Mouse (Mus musculus): ENCODE results near the gene Tmem87a. TPM values are rescaled to one million over a fixed set of nuclear protein-coding genes. Genes with fewer than 3 reads are reported as not detected.

Gene Tmem87a
- polyA plus RNA-seq (2015; fragmentation: Nextera tagmentation; extraction: Ambion mirVana): 6.3 and 7.2 TPM in 2 replicates

DNA sequence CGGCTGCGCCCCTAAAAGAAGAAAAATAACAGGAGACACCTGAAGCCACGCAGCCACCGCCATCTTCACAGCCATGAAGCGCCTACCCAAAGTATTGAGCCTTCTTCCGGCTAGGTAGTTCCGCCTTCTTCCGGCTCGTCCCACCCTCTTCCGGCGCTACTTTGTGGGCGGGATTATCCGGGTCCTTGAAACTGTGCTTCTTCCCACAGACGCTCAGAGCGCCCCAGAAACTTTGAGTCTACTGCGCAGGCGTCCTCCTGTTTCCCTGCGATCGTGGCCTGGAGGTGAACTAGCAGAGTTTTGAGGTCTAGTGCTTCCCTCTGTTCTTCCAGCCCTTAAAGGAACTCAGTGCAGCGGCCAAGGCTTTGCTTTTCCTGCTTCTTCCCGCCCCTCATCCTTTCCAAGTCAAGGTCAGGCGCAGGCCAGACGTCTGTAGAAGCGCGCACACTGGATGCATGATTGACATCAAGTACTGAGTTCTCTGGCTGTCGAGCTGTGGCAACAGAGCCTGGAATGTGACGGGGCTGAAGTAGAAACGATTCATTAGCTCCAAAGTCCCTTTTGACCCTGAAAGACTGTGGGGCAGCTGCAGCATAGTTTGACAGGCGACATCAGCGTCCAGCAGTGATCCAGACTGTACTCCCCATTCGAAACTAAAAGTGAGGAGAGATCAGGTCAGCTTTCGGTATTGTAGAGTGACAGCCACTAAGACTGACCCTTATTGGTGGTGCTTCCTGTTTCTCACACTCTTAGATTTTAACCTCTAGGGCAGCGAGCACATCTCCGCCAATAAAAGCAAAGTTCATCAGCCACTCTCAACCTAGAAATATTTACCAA lies at the start of gene Tmem87a:
TSS of gene Tmem87a (minus strand) at position 128 of the 837 bp plus-strand sequence.
- Histone ChIP-seq H3K4me1 (ENCODE audit: control insufficient read depth, insufficient read depth, low read depth, low read length) (peaks cover 16% of the 10 kb centered on the region), H3K9me3 (ENCODE audit: control insufficient read depth, low read length) (no peaks in the 10 kb centered on the region), H3K27me3 (replicated peaks; ENCODE audit: control insufficient read depth, insufficient read depth, low read length) (no peaks in the 10 kb centered on the region), H3K27ac (ENCODE audit: low read depth, low read length) (peak within 1 kb of the TSS; percentile 82), H3K4me2 (ENCODE audit: low read length) (peak within 1 kb of the TSS; percentile 66), H3K36me3 (ENCODE audit: control insufficient read depth, insufficient read depth, low read length) (no peaks in the 10 kb centered on the region), H3K9ac (ENCODE audit: low read depth, low read length) (peak within 1 kb of the TSS; percentile 79), H3K4me3 (ENCODE audit: low read length) (peak within 1 kb of the TSS; percentile 85)
- peak; percentile 100 for ATAC-seq
- WGBS: 1% methylated on average over 34 of the region's 34 CpGs

DNA sequence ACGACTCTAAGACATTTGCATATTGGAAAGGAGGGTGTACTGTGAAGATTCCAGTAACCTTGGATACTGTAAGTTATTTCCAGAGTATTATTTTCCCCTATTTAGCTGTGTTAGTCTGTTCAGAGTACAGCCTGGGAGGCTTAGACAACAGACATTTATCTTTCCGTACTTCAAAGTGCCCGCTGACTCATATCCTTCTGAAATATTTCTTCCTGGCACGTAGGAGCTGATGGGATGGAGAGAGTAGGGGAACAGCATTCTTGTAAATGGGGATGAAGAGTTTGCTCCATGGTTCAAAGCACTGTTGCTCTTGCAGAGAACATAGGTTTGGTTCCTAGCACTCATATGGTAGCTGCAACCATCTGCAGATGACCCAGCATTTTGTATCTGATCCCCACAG lies 48.7 kb upstream of the Tmem87a start:
- WGBS: 77% methylated on average over 4 of the region's 4 CpGs
- Histone ChIP-seq H3K27ac (ENCODE audit: low read depth, low read length) (no peak overlapping the region), H3K36me3 (ENCODE audit: control insufficient read depth, insufficient read depth, low read length) (no peaks in the 10 kb centered on the region), H3K9me3 (ENCODE audit: control insufficient read depth, low read length) (no peaks in the 10 kb centered on the region), H3K4me3 (ENCODE audit: low read length) (no peak overlapping the region), H3K27me3 (replicated peaks; ENCODE audit: control insufficient read depth, insufficient read depth, low read length) (no peaks in the 10 kb centered on the region), H3K4me1 (ENCODE audit: control insufficient read depth, insufficient read depth, low read depth, low read length) (no peaks in the 10 kb centered on the region), H3K9ac (ENCODE audit: low read depth, low read length) (no peak overlapping the region), H3K4me2 (ENCODE audit: low read length) (no peak overlapping the region)
- ATAC-seq: no peak

DNA sequence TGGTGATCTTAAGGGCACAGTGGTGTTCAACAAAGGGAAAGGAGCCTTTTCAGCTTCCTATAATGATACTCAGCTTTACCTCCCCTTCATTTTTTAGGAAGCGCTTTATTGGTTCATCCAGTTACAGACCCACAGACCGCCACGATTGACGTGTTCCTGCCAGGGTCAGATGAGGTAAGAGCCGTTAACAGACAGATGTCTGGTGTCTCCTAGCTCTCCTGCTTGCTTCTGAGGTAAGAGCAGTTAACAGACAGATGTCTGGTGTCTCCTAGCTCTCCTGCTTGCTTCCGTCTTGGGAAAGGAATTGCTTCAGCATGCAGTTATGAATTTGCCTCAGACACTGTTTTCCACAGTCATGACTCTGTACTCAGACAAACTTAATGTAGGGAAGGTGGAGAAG lies 46.8 kb upstream of the Tmem87a start:
- WGBS: 73% methylated on average over 6 of the region's 6 CpGs

DNA sequence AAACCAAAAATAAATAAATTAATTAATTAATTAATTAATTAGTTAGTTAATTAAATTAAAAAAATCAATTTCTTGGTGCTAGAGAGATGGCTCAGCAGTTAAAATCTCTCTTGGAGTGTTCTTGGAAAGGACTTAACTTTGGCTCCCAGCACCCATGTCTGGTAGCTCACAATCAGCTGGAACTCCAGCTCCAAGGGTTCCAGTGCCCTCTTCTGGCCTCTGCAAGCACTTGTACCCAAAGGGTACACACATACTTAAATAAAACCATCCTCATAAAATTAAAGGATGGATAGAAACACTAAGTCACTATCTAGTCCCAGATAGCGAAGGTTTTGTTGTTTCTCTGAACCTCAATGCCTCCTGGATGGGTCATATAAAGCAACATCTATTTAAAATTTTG lies 43.4 kb upstream of the Tmem87a start:
- no peak overlapping the region for H3K9ac ChIP-seq (ENCODE audit: low read depth, low read length)
- no peak overlapping the region for H3K4me3 ChIP-seq (ENCODE audit: low read length)
- no peak for ATAC-seq
- H3K27ac ChIP-seq (ENCODE audit: low read depth, low read length): no peak overlapping the region
- 90% methylated on average over 1 of the region's 1 CpGs for WGBS
- H3K4me2 ChIP-seq (ENCODE audit: low read length): no peak overlapping the region
- H3K9me3 ChIP-seq (ENCODE audit: control insufficient read depth, low read length): no peaks in the 10 kb centered on the region
- no peaks in the 10 kb centered on the region for H3K36me3 ChIP-seq (ENCODE audit: control insufficient read depth, insufficient read depth, low read length)
- no peaks in the 10 kb centered on the region for H3K27me3 ChIP-seq (replicated peaks; ENCODE audit: control insufficient read depth, insufficient read depth, low read length)
- H3K4me1 ChIP-seq (ENCODE audit: control insufficient read depth, insufficient read depth, low read depth, low read length): no peaks in the 10 kb centered on the region

More for the DNA sequence above, 46.8 kb upstream of the Tmem87a start:
- H3K36me3 ChIP-seq (ENCODE audit: control insufficient read depth, insufficient read depth, low read length): no peaks in the 10 kb centered on the region
- no peak overlapping the region for H3K4me3 ChIP-seq (ENCODE audit: low read length)
- H3K27ac ChIP-seq (ENCODE audit: low read depth, low read length): no peak overlapping the region
- no peak overlapping the region for H3K9ac ChIP-seq (ENCODE audit: low read depth, low read length)
- H3K27me3 ChIP-seq (replicated peaks; ENCODE audit: control insufficient read depth, insufficient read depth, low read length): no peaks in the 10 kb centered on the region
- no peak for ATAC-seq
- H3K4me2 ChIP-seq (ENCODE audit: low read length): no peak overlapping the region
- no peaks in the 10 kb centered on the region for H3K9me3 ChIP-seq (ENCODE audit: control insufficient read depth, low read length)
- no peaks in the 10 kb centered on the region for H3K4me1 ChIP-seq (ENCODE audit: control insufficient read depth, insufficient read depth, low read depth, low read length)

DNA sequence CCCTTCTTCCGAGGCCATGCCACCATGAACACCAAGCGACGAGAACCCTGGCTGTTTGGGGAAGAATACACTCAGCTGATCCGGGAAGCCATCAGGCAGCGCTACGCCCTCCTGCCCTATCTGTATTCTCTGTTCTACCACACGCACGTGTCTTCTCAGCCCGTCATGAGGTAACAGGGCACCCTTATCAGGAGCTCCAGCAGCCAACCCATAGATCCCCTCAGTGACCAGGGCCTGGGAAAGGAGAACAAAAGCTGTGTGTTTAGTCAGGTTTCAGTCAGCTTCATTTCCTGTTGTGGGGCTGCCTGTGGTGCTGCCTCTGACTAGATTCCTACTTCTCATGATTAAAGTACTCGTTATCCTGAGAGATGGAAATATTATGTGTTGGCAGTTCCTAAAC lies 42.5 kb upstream of the Tmem87a start:
- H3K9ac ChIP-seq (ENCODE audit: low read depth, low read length): no peak overlapping the region
- ATAC-seq: no peak
- WGBS: 79% methylated on average over 10 of the region's 10 CpGs

DNA sequence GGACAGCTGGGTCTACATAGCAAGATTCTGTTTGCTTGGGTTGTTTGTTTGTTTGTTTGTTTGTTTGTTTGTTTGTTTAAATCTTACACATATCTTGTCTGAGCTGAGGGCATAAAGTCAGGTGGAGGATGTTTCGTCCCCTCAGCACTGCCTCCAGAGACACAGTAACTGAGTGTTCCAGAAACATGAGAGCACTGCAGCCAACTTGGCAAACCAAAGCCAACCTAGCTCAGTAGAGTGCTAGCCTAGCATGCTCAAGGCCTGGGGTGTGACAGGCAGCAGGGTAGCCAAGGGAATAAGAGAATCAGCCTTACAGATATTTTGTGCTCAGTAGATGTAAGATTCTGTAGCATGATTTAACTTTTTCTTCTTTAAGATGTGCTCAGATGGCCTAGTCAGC lies 40.6 kb upstream of the Tmem87a start:
- Histone ChIP-seq H3K27me3 (replicated peaks; ENCODE audit: control insufficient read depth, insufficient read depth, low read length) (no peaks in the 10 kb centered on the region), H3K9me3 (ENCODE audit: control insufficient read depth, low read length) (no peaks in the 10 kb centered on the region), H3K36me3 (ENCODE audit: control insufficient read depth, insufficient read depth, low read length) (no peaks in the 10 kb centered on the region), H3K4me1 (ENCODE audit: control insufficient read depth, insufficient read depth, low read depth, low read length) (no peaks in the 10 kb centered on the region), H3K4me2 (ENCODE audit: low read length) (no peak overlapping the region), H3K27ac (ENCODE audit: low read depth, low read length) (no peak overlapping the region), H3K9ac (ENCODE audit: low read depth, low read length) (no peak overlapping the region), H3K4me3 (ENCODE audit: low read length) (no peak overlapping the region)
- ATAC-seq: no peak
- WGBS: 94% methylated on average over 1 of the region's 1 CpGs

More for the DNA sequence above, 42.5 kb upstream of the Tmem87a start:
- H3K9me3 ChIP-seq (ENCODE audit: control insufficient read depth, low read length): no peaks in the 10 kb centered on the region
- no peaks in the 10 kb centered on the region for H3K27me3 ChIP-seq (replicated peaks; ENCODE audit: control insufficient read depth, insufficient read depth, low read length)
- no peak overlapping the region for H3K27ac ChIP-seq (ENCODE audit: low read depth, low read length)
- H3K4me1 ChIP-seq (ENCODE audit: control insufficient read depth, insufficient read depth, low read depth, low read length): no peaks in the 10 kb centered on the region
- H3K4me2 ChIP-seq (ENCODE audit: low read length): no peak overlapping the region
- no peak overlapping the region for H3K4me3 ChIP-seq (ENCODE audit: low read length)
- H3K36me3 ChIP-seq (ENCODE audit: control insufficient read depth, insufficient read depth, low read length): no peaks in the 10 kb centered on the region

DNA sequence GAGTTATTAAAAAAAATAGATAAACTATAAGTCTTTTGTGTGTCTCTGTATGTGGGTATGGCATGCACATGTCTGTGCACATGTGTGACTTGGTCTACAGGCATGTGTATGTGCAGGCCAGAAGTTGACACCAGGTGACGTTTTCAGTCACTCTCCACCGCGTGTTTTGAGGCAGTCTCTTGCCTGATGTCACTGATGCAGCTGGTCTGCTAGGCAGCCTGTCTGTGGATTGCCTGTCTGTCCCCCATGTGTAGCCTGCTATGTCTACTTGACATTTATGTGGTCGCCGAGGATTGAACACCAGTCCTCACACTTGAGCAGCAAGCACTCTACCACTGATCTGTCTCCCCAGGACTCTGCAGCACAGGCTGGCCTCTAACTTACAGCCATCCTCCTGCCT lies 20.5 kb upstream of the Tmem87a start:
- Histone ChIP-seq H3K9me3 (ENCODE audit: control insufficient read depth, low read length) (no peaks in the 10 kb centered on the region), H3K4me3 (ENCODE audit: low read length) (no peak overlapping the region), H3K27ac (ENCODE audit: low read depth, low read length) (no peak overlapping the region), H3K9ac (ENCODE audit: low read depth, low read length) (no peak overlapping the region; the same call in 1 of the 2 replicates), H3K36me3 (ENCODE audit: control insufficient read depth, insufficient read depth, low read length) (no peaks in the 10 kb centered on the region), H3K4me1 (ENCODE audit: control insufficient read depth, insufficient read depth, low read depth, low read length) (no peaks in the 10 kb centered on the region), H3K27me3 (replicated peaks; ENCODE audit: control insufficient read depth, insufficient read depth, low read length) (no peaks in the 10 kb centered on the region), H3K4me2 (ENCODE audit: low read length) (no peak overlapping the region)
- WGBS: 93% methylated on average over 5 of the region's 5 CpGs
- ATAC-seq: no peak

DNA sequence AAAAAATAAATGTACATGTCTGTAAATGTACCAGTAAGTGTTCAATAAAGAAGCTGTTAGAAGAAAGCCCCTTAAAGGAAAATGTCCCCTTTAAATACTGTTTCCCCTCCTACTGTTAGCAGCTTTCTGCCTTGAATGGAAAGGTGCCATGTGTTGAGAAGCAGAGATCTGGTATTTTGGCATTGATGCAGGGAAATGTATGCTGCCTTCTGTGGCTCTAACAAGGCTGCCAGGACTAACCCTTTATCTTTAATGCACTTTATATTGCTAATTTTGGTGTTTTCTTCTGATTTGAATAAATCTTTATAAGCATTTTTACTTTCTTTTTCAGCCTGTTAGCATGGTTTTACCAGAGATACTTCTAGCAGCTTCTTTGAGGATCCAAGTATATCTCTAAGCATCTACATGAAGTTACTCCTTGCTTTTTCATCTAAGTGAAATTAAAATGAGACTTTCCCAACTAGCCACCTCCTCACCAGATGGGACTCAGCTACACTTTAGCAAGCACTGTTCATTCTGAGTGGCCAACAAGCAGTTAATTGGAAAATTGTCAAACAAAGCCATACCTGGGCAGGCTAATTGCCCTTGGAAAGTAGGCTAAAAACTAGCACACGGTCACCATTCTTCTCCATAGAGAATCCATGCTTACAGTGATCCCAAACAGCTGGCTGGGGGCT lies 11.0 kb upstream of the Tmem87a start:
- Histone ChIP-seq H3K4me2 (ENCODE audit: low read length) (no peak overlapping the region), H3K27me3 (replicated peaks; ENCODE audit: control insufficient read depth, insufficient read depth, low read length) (no peaks in the 10 kb centered on the region), H3K9me3 (ENCODE audit: control insufficient read depth, low read length) (no peaks in the 10 kb centered on the region), H3K27ac (ENCODE audit: low read depth, low read length) (no peak overlapping the region), H3K4me3 (ENCODE audit: low read length) (no peak overlapping the region), H3K4me1 (ENCODE audit: control insufficient read depth, insufficient read depth, low read depth, low read length) (no peaks in the 10 kb centered on the region), H3K9ac (ENCODE audit: low read depth, low read length) (no peak overlapping the region), H3K36me3 (ENCODE audit: control insufficient read depth, insufficient read depth, low read length) (peaks cover 3% of the 10 kb centered on the region; the same call in 1 of the 2 replicates)
- WGBS: 62% methylated on average over 1 of the region's 1 CpGs
- ATAC-seq: no peak

DNA sequence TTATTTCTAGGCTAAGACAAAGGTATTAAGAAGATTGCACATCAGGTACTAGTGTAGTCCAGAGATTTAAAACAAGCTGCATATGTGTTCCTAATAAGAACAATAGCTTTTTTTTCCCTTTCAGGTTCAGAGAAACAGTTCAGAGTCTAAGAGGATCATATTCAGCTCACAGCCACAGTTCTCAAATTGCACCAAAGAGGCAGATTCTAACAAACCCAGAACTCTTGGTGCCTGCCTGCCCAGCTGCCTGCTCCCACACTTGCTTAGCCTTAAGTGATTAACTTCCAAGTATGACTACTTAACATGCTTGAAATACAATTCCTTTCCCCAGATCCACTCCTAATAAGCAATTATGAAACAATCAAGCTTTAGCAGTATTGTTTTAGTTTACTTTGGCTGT lies 10.2 kb upstream of the Tmem87a start:
- Histone ChIP-seq H3K27ac (ENCODE audit: low read depth, low read length) (no peak overlapping the region), H3K36me3 (ENCODE audit: control insufficient read depth, insufficient read depth, low read length) (peaks cover 3% of the 10 kb centered on the region; the same call in 1 of the 2 replicates), H3K4me3 (ENCODE audit: low read length) (no peak overlapping the region), H3K9ac (ENCODE audit: low read depth, low read length) (no peak overlapping the region), H3K27me3 (replicated peaks; ENCODE audit: control insufficient read depth, insufficient read depth, low read length) (no peaks in the 10 kb centered on the region), H3K4me1 (ENCODE audit: control insufficient read depth, insufficient read depth, low read depth, low read length) (no peaks in the 10 kb centered on the region), H3K4me2 (ENCODE audit: low read length) (no peak overlapping the region), H3K9me3 (ENCODE audit: control insufficient read depth, low read length) (no peaks in the 10 kb centered on the region)
- no peak for ATAC-seq

Data from hindbrain, embryonic 16.5 days (tissue).